Mouse (Mus musculus): ENCODE data around the gene Slc22a15.
"Not testable (repeated sequence)": the region's sequence is repeated elsewhere in the genome, so short reads cannot be mapped to it uniquely, and the experiment has no call there.

The Slc22a15 gene

DNA sequence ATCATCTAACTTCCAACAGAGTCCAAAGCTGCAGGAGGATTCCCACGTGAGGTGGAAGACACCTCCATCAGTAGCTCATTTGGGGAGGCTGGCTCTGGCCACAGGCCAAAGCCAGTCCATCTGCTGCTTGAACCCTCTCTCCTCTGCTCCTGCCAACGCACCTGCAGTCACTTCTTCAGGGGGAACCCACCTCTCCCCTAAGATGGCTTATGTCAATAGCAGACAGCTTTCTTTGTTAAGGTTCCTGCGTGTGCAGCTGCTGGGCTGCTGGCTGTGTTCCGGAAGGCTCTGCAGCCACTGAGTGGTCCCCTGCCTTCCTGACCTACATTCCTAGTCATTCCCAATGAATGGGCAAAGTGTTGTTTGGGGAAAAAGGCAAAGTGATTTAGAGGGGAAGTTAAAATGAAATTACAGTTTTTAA, 57.2 kb downstream of the Slc22a15 start:
- DNase-seq (ENCODE audit: low spot score in 2 of 2), result peak; percentile 32 to 47

DNA sequence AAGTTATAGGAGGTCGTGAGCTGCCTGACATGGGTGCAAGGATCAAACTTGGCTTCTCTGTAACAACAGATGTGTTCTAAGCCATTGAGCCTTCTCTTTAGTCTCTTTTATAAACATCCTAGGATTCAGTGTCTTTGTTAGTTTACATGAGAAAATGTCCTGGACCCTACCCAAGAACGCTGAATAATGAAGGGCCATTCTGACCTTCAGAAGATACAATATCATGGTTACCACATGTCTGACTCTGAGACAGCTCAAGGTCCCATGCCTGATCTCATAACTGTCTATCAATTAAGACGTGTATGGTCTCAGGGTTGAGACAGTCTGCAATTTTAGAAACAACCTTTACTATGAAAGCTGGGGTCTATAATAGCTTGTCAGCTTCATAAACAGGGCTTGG, 62.4 kb downstream of the Slc22a15 start:
- no peak for DNase-seq (ENCODE audit: low spot score in 2 of 2)

DNA sequence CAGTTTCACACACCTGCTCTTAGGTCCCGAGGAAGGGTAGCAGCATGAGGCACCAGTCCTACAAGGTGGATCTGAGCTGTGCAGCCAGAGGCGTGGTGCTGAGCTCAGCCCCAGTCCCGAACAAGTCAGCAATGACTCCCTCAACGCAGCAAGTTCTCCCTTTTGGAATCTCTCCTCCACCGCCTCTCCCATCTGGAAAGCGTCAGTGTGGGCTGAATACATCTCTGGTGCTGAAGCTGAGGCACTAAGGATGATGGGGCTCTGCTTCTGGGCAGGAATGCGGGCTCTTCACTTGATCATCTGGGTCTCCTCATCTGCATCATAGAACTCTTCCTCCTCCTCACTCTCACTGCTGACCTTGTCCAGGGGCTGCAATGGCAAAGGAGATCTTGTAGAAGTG, 64.1 kb downstream of the Slc22a15 start:
- no peak for DNase-seq (ENCODE audit: low spot score in 2 of 2)

DNA sequence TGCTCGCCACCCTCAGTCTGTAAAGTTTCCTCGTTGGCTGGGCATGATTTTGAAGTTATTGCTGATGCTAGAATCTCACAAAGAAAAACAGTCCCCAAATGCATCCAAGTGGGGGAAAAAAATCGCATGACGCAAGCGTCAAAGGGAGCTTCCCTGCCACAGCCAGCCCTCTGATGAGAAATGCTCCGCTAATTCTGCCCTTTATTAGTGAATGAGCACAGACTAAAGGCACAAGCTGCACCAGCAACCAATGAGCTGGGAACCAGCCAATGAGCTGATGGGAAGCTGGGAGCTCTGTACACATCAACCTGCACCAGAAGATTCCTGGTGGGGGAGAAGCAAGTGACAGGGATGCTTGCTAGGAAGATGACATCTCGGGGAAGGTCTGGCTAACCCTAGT, 64.5 kb downstream of the Slc22a15 start:
- DNase-seq (ENCODE audit: low spot score in 2 of 2), result no peak

DNA sequence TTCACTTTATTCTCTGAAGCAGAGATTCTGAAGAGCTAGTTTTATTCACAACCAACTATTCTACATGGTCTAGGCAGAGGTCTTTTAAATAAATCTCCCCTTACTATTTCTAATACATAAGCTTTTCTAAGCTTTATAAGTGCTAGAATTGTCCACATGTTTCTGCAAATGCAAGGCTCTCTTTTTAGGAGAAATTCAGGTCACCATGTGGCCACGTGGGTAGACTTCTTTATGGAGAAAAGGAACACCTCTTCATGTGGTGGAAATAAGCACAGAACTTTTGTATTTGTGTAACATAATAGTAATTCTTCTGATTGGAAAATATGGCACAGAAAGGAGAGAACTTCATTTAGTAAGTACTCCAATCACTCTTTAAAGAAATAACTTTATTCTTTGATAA, 70.2 kb downstream of the Slc22a15 start:
- no peak for DNase-seq (ENCODE audit: low spot score in 2 of 2)

DNA sequence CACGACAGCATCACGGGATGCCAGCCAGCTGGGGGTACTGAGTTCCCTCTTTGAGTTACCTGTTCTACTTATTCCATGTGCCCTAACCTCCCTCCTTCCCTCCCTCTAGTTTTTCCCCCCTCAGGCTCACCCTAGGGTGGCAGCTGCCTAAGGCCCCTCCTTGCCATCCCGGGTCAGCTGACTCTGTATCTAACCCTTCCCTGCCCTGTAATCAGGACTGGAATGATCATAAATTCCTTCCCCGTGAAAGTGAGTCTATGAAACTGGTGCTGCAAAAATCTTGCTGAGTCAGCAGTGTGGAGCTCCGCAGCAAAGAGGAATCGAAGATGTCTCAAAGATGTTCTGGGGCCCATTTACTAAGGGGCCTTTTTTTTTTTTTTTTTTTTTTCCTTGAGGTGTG, 72.9 kb downstream of the Slc22a15 start:
- peak in 1 of 2 experiments; percentile 15 for DNase-seq (ENCODE audit: low spot score in 2 of 2)

DNA sequence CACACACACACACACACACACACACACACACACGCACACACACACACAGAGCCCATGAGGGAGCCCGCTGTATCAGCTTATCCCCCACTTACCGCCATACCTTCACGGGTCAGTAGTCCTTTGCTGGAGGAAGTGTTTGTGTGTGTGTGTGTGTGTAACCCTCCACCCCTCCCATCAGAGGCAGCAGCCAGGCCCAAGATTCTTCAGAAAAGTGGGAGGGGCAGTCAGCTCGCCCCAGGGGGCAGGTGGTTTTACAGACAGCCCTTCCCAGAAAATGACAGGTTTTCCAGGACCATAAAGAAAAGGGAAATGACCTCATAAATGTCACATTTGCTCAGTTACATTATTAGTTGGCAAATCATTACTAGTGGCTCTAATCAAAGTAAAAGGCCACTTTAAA, 75.4 kb downstream of the Slc22a15 start, which contains the start of gene Mab21l3:
Gene Mab21l3 (minus strand): TSS at position 144 of the 400 bp plus-strand sequence.
- peak in 1 of 2 experiments; percentile 9 for DNase-seq (ENCODE audit: low spot score in 2 of 2)

DNA sequence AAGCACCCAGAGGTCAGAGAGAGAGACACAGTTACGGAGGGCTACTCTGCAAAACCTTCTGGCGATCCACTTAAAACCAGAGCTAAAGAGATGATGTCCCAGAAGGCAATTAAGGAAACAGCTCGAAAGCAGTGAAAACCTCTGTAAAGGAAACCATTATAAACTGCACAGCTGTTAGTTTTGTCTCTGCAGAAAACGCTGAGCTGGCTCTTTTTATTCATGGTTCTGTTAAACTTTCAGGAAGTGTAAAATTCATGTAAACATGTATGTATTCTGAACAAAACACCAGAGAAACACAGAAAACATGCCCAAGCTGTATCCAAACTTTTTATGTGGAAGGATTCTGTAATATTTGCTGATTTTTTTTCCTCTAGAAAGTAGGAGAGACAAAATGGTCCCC, 78.2 kb downstream of the Slc22a15 start:
- DNase-seq (ENCODE audit: low spot score in 2 of 2), result no peak

DNA sequence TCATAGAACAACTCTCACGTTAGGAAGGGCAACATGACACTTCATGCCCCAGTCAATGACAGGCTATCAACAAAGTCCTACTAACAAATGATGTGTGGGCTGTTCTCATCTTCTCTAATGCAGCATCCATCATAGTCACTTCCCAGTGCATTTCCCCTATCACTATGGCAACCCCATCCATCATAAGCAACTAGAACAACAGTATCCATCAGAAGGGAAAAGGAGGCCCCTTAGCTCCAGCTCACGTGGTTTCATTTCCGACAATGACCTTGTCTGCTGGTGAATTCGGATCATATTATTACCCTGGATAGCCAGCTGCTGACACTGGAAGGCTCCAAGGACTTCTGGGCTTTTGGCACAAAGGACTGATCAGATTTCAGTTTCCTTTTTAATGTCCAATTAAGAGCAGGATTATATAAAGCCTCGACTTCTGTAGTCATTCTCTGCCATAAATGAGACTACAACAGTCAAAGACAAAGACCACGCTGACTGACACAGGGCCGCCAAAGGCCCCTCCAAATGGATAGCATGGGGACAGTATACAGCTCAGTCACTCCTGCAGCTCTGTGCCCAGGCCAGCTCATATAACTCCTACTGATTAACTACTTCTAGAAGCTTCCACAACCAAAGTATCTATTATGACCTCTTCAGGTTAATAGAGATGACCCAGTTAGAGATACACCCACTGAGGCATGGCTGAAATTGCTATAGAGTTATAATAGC, 81.7 kb downstream of the Slc22a15 start:
- no peak for DNase-seq (ENCODE audit: low spot score in 2 of 2)

DNA sequence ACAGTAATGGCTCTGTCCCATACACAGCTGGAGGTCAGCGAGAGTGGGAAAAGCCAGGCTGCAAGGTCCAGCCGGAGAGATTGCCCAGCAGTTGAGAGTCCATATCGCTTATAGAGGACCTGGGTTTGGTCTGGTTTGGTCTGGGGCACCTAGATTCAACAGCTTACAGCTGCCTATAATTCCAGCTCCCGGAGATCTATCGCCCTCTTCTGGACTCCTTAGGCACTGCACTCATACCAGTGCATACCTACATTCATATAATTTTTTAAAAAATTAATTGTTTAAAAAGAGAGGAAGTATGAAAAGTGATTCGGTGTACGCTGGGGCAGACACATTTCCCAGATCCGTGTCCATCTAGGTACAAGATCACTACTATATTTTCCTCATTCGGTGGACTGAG, 84.9 kb downstream of the Slc22a15 start:
- no peak for DNase-seq (ENCODE audit: low spot score in 2 of 2)

DNA sequence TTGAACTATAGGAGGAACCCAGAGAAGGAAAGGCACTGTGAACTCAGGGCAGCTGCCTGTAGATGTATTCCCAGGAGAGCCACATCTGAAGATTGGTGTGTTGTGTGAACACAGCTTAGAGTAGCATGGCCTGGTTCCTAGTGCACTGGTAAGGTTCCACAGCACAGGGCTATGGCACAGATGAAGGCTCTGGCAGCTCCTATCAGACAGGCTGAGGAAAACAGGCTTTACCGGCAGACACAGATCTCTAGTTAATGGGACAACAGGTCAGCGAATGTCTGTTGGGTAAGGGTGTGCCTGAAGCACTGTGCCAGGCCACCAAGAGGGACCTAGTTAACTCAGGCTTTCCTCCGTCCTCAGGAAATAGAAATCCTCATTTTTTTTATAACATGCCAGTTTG, 87.3 kb downstream of the Slc22a15 start:
- no peak for DNase-seq (ENCODE audit: low spot score in 2 of 2)

DNA sequence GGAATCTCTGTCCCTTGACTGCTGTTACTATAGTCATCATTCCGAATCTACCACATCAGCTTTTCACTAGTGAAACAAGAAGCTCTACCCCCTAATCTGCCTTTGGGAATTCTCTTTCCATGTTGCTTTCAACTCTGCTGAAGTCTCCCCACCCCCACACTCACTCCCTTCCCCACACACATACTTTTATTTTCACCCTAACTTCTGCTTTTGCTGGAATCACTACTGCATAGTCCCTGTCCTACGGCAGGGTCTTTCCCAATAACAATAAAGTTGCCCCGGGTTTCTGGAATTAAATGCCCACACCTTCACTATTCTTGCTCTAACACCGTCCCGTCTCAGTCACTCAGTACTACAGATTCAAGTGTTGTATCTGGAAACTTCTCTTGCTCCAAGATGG, 87.7 kb downstream of the Slc22a15 start:
- DNase-seq (ENCODE audit: low spot score in 2 of 2), result no peak

DNA sequence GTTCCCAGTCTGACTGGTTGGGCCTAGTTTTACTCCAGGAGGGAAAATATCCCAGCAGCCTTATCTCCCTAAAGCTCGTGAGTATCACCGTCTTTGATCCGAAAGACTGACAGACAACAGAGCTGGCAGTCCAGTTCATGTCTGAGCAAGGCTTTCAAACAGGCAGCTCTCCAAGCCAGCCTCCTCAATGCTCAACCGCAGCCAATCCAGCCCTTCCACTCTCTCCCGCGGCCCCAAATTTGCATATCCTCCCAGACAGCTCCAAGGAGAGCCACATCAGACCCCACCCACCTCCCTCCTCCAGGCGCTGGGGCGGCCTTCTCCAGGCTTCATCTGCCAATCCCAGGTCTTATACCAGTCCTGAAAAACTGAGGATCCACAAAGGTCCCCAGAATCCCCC, 88.2 kb downstream of the Slc22a15 start:
- peak; percentile 74 to 76 for DNase-seq (ENCODE audit: low spot score in 2 of 2)

DNA sequence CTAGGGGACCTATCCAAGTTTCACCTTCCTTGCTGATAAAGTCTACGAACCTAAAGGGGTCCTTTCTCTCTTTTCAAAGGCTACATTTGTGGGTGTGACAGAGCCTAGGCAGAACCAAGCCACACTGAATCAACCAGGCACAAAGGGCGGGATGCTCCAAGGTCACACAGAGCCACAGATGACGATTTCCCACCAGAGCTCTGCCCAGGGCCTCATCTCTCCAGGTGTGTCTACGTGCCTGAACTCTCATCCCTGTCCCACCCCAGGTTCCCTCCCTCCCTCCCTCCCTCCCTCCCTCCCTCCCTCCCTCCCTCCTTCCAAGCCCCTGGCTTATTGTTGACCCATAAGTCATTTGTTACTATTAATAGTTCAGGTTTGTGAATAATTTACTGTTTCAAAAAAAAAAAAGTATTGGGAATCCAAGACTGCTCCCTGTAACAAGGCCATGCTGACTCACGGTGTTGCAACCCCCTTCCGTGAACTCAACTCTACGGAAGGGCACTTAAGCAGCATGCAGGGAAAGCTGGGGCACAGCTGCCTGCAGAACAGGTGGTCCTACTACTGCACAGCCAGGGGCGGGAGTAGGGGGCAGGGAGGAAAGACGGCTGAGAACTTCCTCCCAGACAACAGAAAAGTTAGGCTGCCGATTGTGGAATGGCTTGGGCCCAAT, 92.9 kb downstream of the Slc22a15 start:
- no peak for DNase-seq (ENCODE audit: low spot score in 2 of 2)

DNA sequence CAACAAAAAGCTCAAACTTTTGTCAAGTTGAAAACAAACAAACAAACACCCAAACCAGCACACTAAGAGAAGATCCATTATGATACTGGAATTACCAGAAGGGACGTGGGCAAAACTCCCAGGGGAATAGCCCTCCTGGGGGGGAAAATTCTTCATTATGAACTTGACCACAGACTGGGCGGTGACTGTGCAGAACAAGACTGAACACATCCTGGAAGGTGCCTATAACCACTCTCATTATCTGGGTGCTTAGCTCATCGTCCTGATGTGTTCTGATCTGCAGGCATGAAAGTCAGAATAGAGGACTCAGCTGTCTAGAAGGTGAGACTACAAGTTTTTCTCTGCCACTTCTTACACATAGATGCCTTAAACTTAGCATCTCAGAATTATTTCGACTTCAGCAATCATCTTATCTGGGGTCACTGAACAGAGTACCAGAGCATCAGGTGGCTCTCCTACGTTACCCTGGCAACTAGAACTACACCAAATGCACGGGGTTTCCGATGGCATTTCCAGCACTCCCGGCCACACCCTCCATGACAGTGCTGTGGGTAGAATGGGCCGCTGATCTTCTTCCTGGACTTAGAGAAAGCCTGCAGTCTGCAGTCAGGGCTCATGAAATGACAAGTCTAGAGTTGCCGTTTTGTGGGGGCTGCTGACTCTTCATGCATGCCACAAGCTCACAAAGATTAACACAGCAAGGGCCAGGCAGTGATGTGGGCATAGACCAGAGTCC, 94.2 kb downstream of the Slc22a15 start:
- DNase-seq (ENCODE audit: low spot score in 2 of 2), result no peak

DNA sequence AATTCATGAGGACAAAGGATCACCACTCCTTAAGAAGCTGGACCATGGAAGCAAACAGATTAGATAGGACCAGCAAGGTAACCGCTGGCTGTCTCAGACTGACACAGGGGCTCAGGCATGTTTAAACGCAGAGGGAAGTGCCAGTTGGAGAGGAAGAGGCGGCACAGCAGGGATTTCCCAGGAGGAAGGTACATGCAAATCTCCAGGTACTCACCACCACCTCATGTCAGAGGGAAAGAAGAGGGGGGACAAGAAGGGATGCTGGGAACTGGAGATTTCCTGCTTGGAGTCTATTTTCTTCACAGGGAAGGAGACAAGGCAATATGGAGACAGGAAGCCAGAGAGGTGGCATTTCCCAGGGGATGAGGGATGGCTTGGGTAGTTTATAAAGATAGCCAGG, 95.7 kb downstream of the Slc22a15 start:
- no peak for DNase-seq (ENCODE audit: low spot score in 2 of 2)

DNA sequence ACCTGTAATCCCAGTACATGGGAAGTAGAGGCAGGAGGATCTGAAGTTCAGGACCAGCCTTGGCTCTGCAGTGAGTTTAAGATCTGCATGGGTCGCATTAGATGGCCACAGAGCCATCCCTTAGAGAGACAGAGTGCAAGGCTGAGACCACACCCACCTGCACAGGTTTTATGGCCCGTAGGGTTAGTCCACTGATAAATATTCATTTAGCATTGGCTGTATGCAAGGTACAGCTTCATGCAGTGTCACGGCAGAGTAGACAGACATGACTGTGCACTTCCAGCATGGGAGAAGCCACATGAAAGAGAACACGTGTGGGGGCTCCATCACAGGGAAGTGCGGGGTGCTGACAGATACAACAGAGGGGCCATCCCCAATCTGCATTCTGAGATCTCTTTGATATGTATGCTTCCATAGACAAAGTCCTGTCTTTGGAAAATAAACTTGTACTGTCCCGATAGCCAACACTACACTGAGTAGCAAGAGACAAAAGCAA, 97.0 kb downstream of the Slc22a15 start:
- no peak for DNase-seq (ENCODE audit: low spot score in 2 of 2)

DNA sequence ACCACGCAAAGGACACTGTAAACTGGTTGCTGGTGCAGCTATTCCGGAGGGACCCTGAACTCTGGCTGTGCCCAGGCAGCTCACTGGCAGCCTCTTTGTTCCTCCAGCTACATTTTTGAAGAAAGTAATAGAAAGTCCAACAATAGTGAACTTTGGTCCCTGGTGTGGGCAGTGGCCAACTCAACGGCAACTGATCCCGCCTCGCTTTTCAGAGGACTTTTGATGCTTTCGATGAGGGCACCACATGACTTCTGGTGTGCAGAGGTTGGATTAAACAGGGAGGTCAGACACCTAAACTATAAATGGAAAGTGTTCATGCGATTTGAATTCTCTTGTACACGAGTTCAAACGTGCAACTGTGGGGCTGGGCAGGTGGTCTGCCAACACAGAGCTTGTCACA, 99.9 kb downstream of the Slc22a15 start:
- no peak for DNase-seq (ENCODE audit: low spot score in 2 of 2)

DNA sequence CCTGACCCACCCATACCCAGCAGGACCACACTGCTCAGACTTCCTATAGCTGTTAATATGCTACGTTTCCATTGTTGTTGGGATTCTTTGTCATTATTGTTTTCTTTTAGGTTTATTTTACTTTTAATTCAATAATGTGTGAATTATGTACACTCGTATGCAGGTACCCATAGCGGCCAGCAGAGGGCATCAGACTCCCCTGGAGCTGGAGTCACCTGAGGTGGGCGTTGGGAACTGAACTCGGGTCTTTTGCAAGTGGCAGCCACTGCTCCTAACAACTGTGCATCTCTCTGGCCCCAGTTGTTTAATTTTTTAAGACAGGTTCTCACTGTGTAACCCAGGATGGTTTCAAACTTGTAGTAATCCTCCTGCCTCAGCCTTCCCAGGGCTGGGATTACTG, 102.2 kb downstream of the Slc22a15 start:
- DNase-seq (ENCODE audit: low spot score in 2 of 2), result no peak

DNA sequence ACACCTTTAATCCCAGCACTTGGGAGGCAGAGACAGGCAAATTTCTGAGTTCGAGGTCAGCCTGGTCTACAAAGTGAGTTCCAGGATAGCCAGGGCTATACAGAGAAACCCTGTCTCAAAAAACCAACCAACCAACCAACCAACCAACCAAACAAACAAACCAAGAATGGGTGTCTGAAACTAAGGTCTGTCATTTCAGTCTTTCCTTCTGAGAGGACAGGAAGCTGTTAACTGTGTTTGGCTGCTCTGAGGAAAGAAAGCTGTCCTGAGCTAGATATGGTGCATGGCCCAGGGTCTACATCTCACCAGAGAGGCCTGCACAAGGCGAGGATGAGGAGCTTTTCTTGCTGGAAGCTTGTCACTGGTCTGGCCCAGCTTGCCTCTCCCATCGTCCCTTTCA, 103.5 kb downstream of the Slc22a15 start:
- DNase-seq (ENCODE audit: low spot score in 2 of 2), result not testable (repeated sequence)

DNA sequence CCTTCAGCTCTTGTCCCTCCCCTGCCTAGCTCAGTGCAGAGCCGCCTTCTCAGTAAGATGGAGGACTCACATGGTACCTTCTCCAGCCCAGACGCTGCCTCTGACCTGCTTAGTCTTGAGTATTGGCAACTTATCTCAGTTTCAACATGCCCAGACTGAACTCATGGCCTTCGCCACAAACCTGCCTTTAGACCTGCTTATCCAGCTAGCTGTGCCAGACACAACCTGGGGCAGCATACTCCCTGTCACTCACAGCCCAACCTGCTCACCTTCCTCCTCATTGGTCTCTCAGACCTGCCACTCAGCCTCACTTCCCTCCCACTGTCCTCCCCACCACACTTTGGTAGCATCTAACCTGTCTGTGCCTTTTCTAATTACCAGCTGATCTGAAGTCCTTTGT, 108.2 kb downstream of the Slc22a15 start:
- DNase-seq (ENCODE audit: low spot score in 2 of 2), result no peak

DNA sequence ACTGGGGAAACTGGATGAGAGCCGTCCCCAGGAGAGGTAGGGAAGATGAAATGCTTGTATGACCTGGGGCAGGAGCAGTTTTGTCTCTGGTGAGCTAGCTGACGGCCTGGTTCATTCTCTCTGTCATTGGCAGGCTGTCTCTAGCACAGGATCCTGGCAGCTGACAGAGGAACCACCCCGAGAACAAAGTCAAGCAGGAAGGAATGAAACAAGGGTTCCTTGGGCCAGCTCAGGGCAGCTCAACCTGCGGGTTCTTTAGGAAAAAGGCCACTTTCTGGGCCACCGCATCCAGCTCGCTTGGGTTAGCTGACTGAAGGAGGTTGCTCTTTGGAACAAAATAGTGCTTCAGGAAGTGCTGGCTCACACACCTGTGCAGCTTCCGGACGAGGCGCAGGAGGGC, 109.5 kb downstream of the Slc22a15 start:
- DNase-seq (ENCODE audit: low spot score in 2 of 2), result no peak

All from right cerebral cortex, postnatal 10 days (tissue).